Mouse (Mus musculus): ENCODE measurements at regions not wholly inside any gene's neighbourhood (a gene's known extent, or its start where the extent isn't known, plus 50 kb on each side); places are given as distances from the start of the nearest gene placed in this dataset.
"Not testable (repeated sequence)": the region's sequence is repeated elsewhere in the genome, so short reads cannot be mapped to it uniquely, and the experiment has no call there.

DNA sequence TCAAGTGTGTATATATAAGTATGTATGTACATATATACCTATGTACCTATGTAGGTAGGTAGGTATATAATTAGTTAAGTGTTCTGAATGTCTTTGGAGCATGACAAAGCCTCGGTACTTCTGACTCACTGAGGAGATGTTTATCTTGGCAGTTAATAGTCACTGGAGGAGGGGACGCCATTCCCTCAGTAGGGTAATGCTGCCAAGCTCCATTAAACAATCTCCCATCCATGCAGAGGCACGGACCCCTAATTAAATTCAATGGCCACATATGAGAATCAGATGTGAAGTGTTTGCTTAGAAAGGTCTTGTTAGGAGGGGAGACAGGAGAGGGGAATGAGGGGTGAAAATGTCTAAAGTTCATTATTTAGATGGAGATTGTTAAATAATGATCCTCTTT is 99.3 kb downstream of the Fasl start:
- H3K4me1 ChIP-seq: no peaks in the 10 kb centered on the region
- no peak overlapping the region for H3K9ac ChIP-seq
- H3K9me3 ChIP-seq: no peaks in the 10 kb centered on the region
- 36% methylated on average over 3 of the region's 3 CpGs for WGBS
- no peaks in the 10 kb centered on the region for H3K27me3 ChIP-seq (replicated peaks)
- no peak overlapping the region for H3K4me2 ChIP-seq
- no peak overlapping the region for H3K4me3 ChIP-seq
- ATAC-seq (replicated peaks): no peak
- no peak overlapping the region for H3K27ac ChIP-seq
- H3K36me3 ChIP-seq (replicated peaks): no peaks in the 10 kb centered on the region

- 0 out of 2 replicates have a peak, but pooled peaks have one; percentile 65 for ATAC-seq (replicated peaks)
- H3K4me2 ChIP-seq: no peak overlapping the region
- H3K4me1 ChIP-seq: no peaks in the 10 kb centered on the region
- no peaks in the 10 kb centered on the region for H3K27me3 ChIP-seq (replicated peaks)
- H3K9me3 ChIP-seq: no peaks in the 10 kb centered on the region
- no peak overlapping the region for H3K4me3 ChIP-seq
- no peaks in the 10 kb centered on the region for H3K36me3 ChIP-seq (replicated peaks)
- H3K9ac ChIP-seq: no peak overlapping the region
- no peak overlapping the region for H3K27ac ChIP-seq
- WGBS: 25% methylated on average over 12 of the region's 12 CpGs
Observed at GRCm38 (mm10) chr1:161687548-161687947, 100.7 kb downstream of the Fasl start.

DNA sequence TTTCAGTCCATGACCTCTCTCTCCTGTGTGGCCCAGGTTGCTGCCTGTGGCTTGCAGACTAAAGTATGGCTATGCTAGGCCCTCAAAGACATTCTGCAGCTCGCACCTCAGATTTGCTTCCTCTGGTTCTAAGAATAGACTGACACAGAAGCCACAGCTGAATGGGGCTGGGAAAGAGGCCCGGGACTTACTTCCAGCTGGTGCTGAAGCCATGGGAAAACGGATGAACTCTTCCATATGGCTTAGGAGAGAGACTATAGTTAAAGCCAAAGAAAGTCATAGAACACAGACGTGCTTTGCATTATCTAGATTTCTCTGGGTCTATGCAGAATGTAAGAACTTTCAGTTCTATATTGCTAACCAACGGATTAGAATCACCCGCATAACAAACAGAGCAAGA is 107.7 kb downstream of the Fasl start:
- Histone ChIP-seq H3K4me1 (no peaks in the 10 kb centered on the region), H3K27me3 (replicated peaks) (no peaks in the 10 kb centered on the region), H3K27ac (no peak overlapping the region), H3K9me3 (no peaks in the 10 kb centered on the region), H3K4me2 (no peak overlapping the region), H3K36me3 (replicated peaks) (no peaks in the 10 kb centered on the region), H3K4me3 (no peak overlapping the region), H3K9ac (no peak overlapping the region)
- 92% methylated on average over 6 of the region's 6 CpGs for WGBS
- no peak for ATAC-seq (replicated peaks)

DNA sequence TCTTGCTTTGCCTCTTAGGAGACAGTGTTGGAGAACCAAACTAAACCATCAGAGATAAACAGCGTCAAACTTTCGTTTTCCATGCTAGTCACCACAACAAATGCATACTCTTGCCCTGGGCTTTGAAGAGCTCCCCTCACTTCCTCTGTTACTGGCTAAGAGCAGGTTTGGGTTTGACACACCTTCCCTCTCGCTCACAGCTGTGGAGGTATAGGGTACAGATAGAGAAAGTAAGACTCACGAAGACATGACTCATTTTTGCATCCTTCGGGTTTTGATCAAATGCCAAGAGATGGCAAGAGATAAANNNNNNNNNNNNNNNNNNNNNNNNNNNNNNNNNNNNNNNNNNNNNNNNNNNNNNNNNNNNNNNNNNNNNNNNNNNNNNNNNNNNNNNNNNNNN is 117.4 kb downstream of the Fasl start:
- no peaks in the 10 kb centered on the region for H3K27me3 ChIP-seq (replicated peaks)
- H3K4me2 ChIP-seq: no peak overlapping the region
- H3K27ac ChIP-seq: no peak overlapping the region
- no peak overlapping the region for H3K4me3 ChIP-seq
- ATAC-seq (replicated peaks): no peak
- no peaks in the 10 kb centered on the region for H3K9me3 ChIP-seq
- no peaks in the 10 kb centered on the region for H3K4me1 ChIP-seq
- H3K36me3 ChIP-seq (replicated peaks): no peaks in the 10 kb centered on the region
- H3K9ac ChIP-seq: no peak overlapping the region
- 93% methylated on average over 5 of the region's 5 CpGs for WGBS

GRCm38 (mm10) chr1:161664321-161664720 is 124.0 kb downstream of the Fasl start:
- Histone ChIP-seq H3K36me3 (replicated peaks) (no peaks in the 10 kb centered on the region), H3K4me1 (no peaks in the 10 kb centered on the region), H3K27ac (no peak overlapping the region), H3K27me3 (replicated peaks) (no peaks in the 10 kb centered on the region), H3K4me2 (no peak overlapping the region), H3K9ac (no peak overlapping the region), H3K9me3 (no peaks in the 10 kb centered on the region), H3K4me3 (no peak overlapping the region)
- 63% methylated on average over 3 of the region's 3 CpGs for WGBS
- no peak for ATAC-seq (replicated peaks)

DNA sequence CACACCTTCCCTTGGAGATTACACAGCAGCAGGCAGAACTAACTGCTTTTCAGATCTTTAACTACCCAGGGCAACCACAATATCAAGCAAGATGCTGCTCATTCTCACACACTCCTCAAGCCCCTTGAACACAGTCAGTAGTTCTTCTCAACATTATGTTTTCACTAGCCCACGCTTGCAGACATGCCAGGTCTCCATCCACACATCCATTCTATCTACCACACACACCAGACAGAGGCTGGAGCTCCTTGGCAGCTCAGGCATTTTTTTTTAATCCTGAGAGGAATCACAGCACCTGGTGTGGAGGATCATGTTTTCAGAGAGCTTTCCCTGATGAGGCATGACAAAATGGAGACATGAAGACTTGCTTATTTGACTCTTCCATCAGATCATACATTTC is 124.9 kb downstream of the Fasl start:
- ATAC-seq (replicated peaks): no peak
- Histone ChIP-seq H3K27ac (no peak overlapping the region), H3K4me2 (no peak overlapping the region), H3K9ac (no peak overlapping the region), H3K9me3 (no peaks in the 10 kb centered on the region), H3K4me3 (no peak overlapping the region), H3K36me3 (replicated peaks) (no peaks in the 10 kb centered on the region), H3K4me1 (no peaks in the 10 kb centered on the region), H3K27me3 (replicated peaks) (no peaks in the 10 kb centered on the region)
- 73% methylated on average over 1 of the region's 1 CpGs for WGBS

GRCm38 (mm10) chr1:161662241-161662640 is 126.1 kb downstream of the Fasl start:
- 92% methylated on average over 2 of the region's 2 CpGs for WGBS

DNA sequence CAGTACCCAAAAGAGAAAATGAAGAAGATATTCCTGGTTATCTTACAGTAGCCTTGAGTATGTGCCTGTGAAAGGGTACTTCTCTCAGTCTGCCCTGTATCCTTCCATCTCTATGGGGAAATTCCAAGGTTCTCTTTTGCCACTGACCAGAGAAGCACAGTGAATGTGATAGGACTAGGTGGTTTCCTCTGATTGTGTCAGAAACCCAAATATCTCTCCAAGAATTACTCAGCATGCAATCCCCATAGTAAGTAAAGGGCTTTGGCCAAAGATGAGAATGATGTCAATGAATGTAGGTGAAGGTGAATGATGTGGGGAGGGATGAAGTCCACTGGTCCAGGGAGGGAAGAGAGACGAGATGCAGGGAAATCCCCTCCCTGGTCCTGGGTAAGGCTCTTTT is 130.8 kb downstream of the Fasl start:
- no peak for ATAC-seq (replicated peaks)
- WGBS: 82% methylated on average over 1 of the region's 1 CpGs

More at GRCm38 (mm10) chr1:161662241-161662640, 126.1 kb downstream of the Fasl start:
- no peaks in the 10 kb centered on the region for H3K4me1 ChIP-seq
- no peaks in the 10 kb centered on the region for H3K36me3 ChIP-seq (replicated peaks)
- H3K27ac ChIP-seq: no peak overlapping the region
- H3K4me2 ChIP-seq: no peak overlapping the region
- no peaks in the 10 kb centered on the region for H3K27me3 ChIP-seq (replicated peaks)
- no peak for ATAC-seq (replicated peaks)
- no peak overlapping the region for H3K9ac ChIP-seq
- H3K4me3 ChIP-seq: no peak overlapping the region
- no peaks in the 10 kb centered on the region for H3K9me3 ChIP-seq

DNA sequence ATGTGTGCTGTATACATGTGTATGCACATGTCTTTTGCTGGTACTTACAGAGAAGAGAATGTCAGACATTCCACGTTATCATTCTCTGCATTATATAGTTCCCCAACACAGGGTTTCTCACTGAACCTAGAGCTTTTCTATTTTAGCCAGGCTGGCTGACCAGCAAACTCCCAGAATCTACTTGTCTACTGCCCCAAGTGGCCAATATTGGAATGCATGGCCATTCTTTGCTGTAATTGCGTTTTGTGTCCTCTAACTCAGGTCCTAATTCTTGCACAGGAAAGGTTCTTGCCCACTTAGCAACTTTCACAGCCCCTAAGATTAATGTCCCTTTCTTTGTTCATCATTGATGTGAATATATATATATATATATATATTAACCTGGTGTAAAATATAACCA is 138.9 kb downstream of the Fasl start:
- Histone ChIP-seq H3K4me3 (no peak overlapping the region), H3K4me2 (no peak overlapping the region), H3K27ac (no peak overlapping the region), H3K4me1 (no peaks in the 10 kb centered on the region), H3K36me3 (replicated peaks) (no peaks in the 10 kb centered on the region), H3K27me3 (replicated peaks) (no peaks in the 10 kb centered on the region), H3K9ac (no peak overlapping the region), H3K9me3 (no peaks in the 10 kb centered on the region)
- no peak for ATAC-seq (replicated peaks)
- 65% methylated on average over 2 of the region's 2 CpGs for WGBS

More for the DNA sequence above, 130.8 kb downstream of the Fasl start:
- Histone ChIP-seq H3K27ac (no peak overlapping the region), H3K9me3 (no peaks in the 10 kb centered on the region), H3K27me3 (replicated peaks) (no peaks in the 10 kb centered on the region), H3K4me2 (no peak overlapping the region), H3K4me3 (no peak overlapping the region), H3K36me3 (replicated peaks) (no peaks in the 10 kb centered on the region), H3K4me1 (no peaks in the 10 kb centered on the region), H3K9ac (no peak overlapping the region)

GRCm38 (mm10) chr1:161632098-161632497 is 137.6 kb downstream of the Tnfsf18 start:
- Histone ChIP-seq H3K27ac (no peak overlapping the region), H3K4me3 (no peak overlapping the region), H3K4me2 (no peak overlapping the region), H3K4me1 (no peaks in the 10 kb centered on the region), H3K36me3 (replicated peaks) (no peaks in the 10 kb centered on the region), H3K9ac (no peak overlapping the region), H3K9me3 (no peaks in the 10 kb centered on the region), H3K27me3 (replicated peaks) (no peaks in the 10 kb centered on the region)
- ATAC-seq (replicated peaks): no peak
- 84% methylated on average over 5 of the region's 5 CpGs for WGBS

GRCm38 (mm10) chr1:161621291-161621690 is 126.8 kb downstream of the Tnfsf18 start:
- no peaks in the 10 kb centered on the region for H3K36me3 ChIP-seq (replicated peaks)
- H3K27ac ChIP-seq: no peak overlapping the region
- no peaks in the 10 kb centered on the region for H3K27me3 ChIP-seq (replicated peaks)
- ATAC-seq (replicated peaks): no peak
- H3K9me3 ChIP-seq: no peaks in the 10 kb centered on the region
- no peak overlapping the region for H3K9ac ChIP-seq
- no peaks in the 10 kb centered on the region for H3K4me1 ChIP-seq
- 87% methylated on average over 6 of the region's 6 CpGs for WGBS
- H3K4me2 ChIP-seq: no peak overlapping the region
- no peak overlapping the region for H3K4me3 ChIP-seq

GRCm38 (mm10) chr1:161614091-161614490 is 119.6 kb downstream of the Tnfsf18 start:
- not testable (repeated sequence) for H3K4me3 ChIP-seq; H3K36me3 ChIP-seq (replicated peaks); H3K4me1 ChIP-seq; H3K27me3 ChIP-seq (replicated peaks); H3K9me3 ChIP-seq; H3K9ac ChIP-seq; ATAC-seq (replicated peaks); H3K27ac ChIP-seq; H3K4me2 ChIP-seq
- WGBS: 93% methylated on average over 7 of the region's 7 CpGs

- not testable (repeated sequence) for H3K36me3 ChIP-seq (replicated peaks); H3K27ac ChIP-seq; H3K4me2 ChIP-seq; H3K9ac ChIP-seq; H3K4me3 ChIP-seq; H3K4me1 ChIP-seq; H3K27me3 ChIP-seq (replicated peaks); H3K9me3 ChIP-seq; ATAC-seq (replicated peaks)
- 92% methylated on average over 10 of the region's 10 CpGs for WGBS
Observed at GRCm38 (mm10) chr1:161613658-161614057, 119.2 kb downstream of the Tnfsf18 start.

- Histone ChIP-seq H3K36me3 (replicated peaks) (no peaks in the 10 kb centered on the region), H3K4me2 (no peak overlapping the region), H3K27me3 (replicated peaks) (no peaks in the 10 kb centered on the region), H3K4me1 (no peaks in the 10 kb centered on the region), H3K4me3 (no peak overlapping the region), H3K9ac (no peak overlapping the region), H3K9me3 (no peaks in the 10 kb centered on the region), H3K27ac (no peak overlapping the region)
- WGBS: 90% methylated on average over 4 of the region's 4 CpGs
- no peak for ATAC-seq (replicated peaks)
Observed at GRCm38 (mm10) chr1:161607446-161607845, 113.0 kb downstream of the Tnfsf18 start.
